Mouse (Mus musculus): Measurements from ENCODE around the gene Ubn1.

- no peak for TF ChIP-seq POLR2A (IDR thresholded peaks at IDR 0.05; ENCODE audit: insufficient read length, low read depth)
- no peak for TF ChIP-seq TCF12 (IDR thresholded peaks at IDR 0.05; ENCODE audit: insufficient read depth, poor library complexity, severe bottlenecking)
- no peak for TF ChIP-seq MYOG (IDR thresholded peaks at IDR 0.05; ENCODE audit: control insufficient read depth in 1 of 3, insufficient read depth in 1 of 3, insufficient read length in 2 of 3, low read depth in 2 of 3)
- no peak for TF ChIP-seq E2F4 (IDR thresholded peaks at IDR 0.05; ENCODE audit: insufficient read depth)
- TF ChIP-seq MAX (IDR thresholded peaks at IDR 0.05; ENCODE audit: low read depth) = no peak
- no peak for TF ChIP-seq MYOD1 (IDR thresholded peaks at IDR 0.05; ENCODE audit: control insufficient read depth in 1 of 3, insufficient read length in 2 of 3, low read depth in 2 of 3)
- no peak for TF ChIP-seq USF1 (IDR thresholded peaks at IDR 0.05; ENCODE audit: low read depth)
- TF ChIP-seq REST (IDR thresholded peaks at IDR 0.05; ENCODE audit: insufficient read depth, insufficient read length) = no peak
Observed at GRCm38 (mm10) chr16:5029847-5030246, 20.0 kb upstream of the Ubn1 start.

All from myocyte (in vitro differentiated cells).